Mouse (Mus musculus): ENCODE measurements around the gene Mrpl50.
A peak's percentile ranks its signal among the peaks of the same experiment; 100 is the strongest.

GRCm38 (mm10) chr4:49567613-49568012 is 46.7 kb upstream of the Mrpl50 start:
- TF ChIP-seq CTCF (IDR thresholded peaks at IDR 0.05) (peak; percentile 95), EP300 (IDR thresholded peaks at IDR 0.05) (no peak)
